Mouse (Mus musculus) lung, embryonic 16.5 days (tissue): ENCODE results near the gene Gm49601. TPM values are rescaled to one million over a fixed set of nuclear protein-coding genes. Genes with fewer than 3 reads are reported as not detected.

Experiments used
- ATAC-seq: fragments of 200-750 bp; cut with Nextera tagmentation; 2 replicates; pipeline ENCODE4 v1.8.0; 2017; ENCODE audit warnings: low read depth, mild to moderate bottlenecking, moderate library complexity
- H3K27ac ChIP-seq: fragments of 300-500 bp; sonication (generic); 2 replicates; pipeline ENCODE4 v1.5.1; 2014; ENCODE audit warnings: mild to moderate bottlenecking, control low read depth, low read length
- H3K27me3 ChIP-seq: fragments of 300-500 bp; sonication (generic); 2 replicates; pipeline ENCODE4 v1.6.1; 2014; ENCODE audit warnings: low read depth, low read length, mixed read lengths; ENCODE audit not compliant: control insufficient read depth, insufficient read depth
- H3K36me3 ChIP-seq: fragments of 300-500 bp; sonication (generic); 2 replicates; pipeline ENCODE4 v1.6.1; 2014; ENCODE audit warnings: low read length; ENCODE audit not compliant: control insufficient read depth, insufficient read depth
- H3K4me1 ChIP-seq: fragments of 300-500 bp; sonication (generic); replicated peaks from 2 replicates; pipeline ENCODE4 v1.6.1; 2014; ENCODE audit warnings: low read length, mixed read lengths; ENCODE audit not compliant: control insufficient read depth, insufficient read depth
- H3K4me2 ChIP-seq: fragments of 300-500 bp; sonication (generic); 2 replicates; pipeline ENCODE4 v1.6.1; 2014; ENCODE audit warnings: low read depth, low read length, control low read depth
- H3K4me3 ChIP-seq: fragments of 300-500 bp; sonication (generic); 2 replicates; pipeline ENCODE4 v1.5.1; 2014; ENCODE audit warnings: mild to moderate bottlenecking, low read length, control low read depth
- H3K9ac ChIP-seq: fragments of 300-500 bp; sonication (generic); 2 replicates; pipeline ENCODE4 v1.6.1; 2014; ENCODE audit warnings: low read length, control low read depth
- H3K9me3 ChIP-seq: fragments of 300-500 bp; sonication (generic); 2 replicates; pipeline ENCODE4 v1.6.1; 2016; ENCODE audit warnings: low read length; ENCODE audit not compliant: control insufficient read depth
- WGBS: fragments of 180-500 bp; shearing (Covaris S2); extraction: QIAGEN DNeasy Blood & Tissue Kit; methylation state at CpG from one replicate; pipeline ENCODE4 v1.1.7; 2014; 5-methylcytosine and 5-hydroxymethylcytosine counted together
- polyA plus RNA-seq: library from polyadenylated mRNA; unstranded; fragments of >200 nt; fragmentation: Nextera tagmentation; extraction: Ambion mirVana; gene quantifications from 2 replicates; pipeline ENCODE4 v1.2.1, GENCODE M21; 2015

Gm49601 gene
- 3.6 and 4.2 TPM in 2 replicates for polyA plus RNA-seq

- Histone ChIP-seq H3K4me1 (peaks cover 20% of the 10 kb centered on the region), H3K4me2 (peak within 1 kb of the TSS; percentile 94), H3K36me3 (no peaks in the 10 kb centered on the region; the same call in 1 of the 2 replicates), H3K27ac (no peak within 1 kb of the TSS), H3K9ac (peak within 1 kb of the TSS; percentile 62), H3K9me3 (no peaks in the 10 kb centered on the region), H3K27me3 (peaks cover 48% of the 10 kb centered on the region), H3K4me3 (peak within 1 kb of the TSS; percentile 56)
- 0% methylated on average over 29 of the region's 65 CpGs for WGBS
- ATAC-seq = peak; percentile 56
Measured at GRCm38 (mm10) chr16:18626376-18626878, at the start of gene Gm49601. Gene Gm49601 (minus strand): TSS chr16:18626427.

- H3K9me3 ChIP-seq = no peaks in the 10 kb centered on the region
- 66% methylated on average over 3 of the region's 3 CpGs for WGBS
- ATAC-seq = no peak
- H3K36me3 ChIP-seq = no peaks in the 10 kb centered on the region
- no peak overlapping the region for H3K27ac ChIP-seq
- no peak overlapping the region for H3K4me3 ChIP-seq
- no peaks in the 10 kb centered on the region for H3K27me3 ChIP-seq
- H3K9ac ChIP-seq = no peak overlapping the region
- no peaks in the 10 kb centered on the region for H3K4me1 ChIP-seq
- H3K4me2 ChIP-seq = no peak overlapping the region
Measured at GRCm38 (mm10) chr16:18673005-18673404, 46.8 kb upstream of the Gm49601 start.

GRCm38 (mm10) chr16:18672027-18672426 lies 45.8 kb upstream of the Gm49601 start:
- H3K4me1 ChIP-seq = no peaks in the 10 kb centered on the region
- H3K27me3 ChIP-seq = no peaks in the 10 kb centered on the region
- H3K4me3 ChIP-seq = no peak overlapping the region
- 50% methylated on average over 5 of the region's 5 CpGs for WGBS
- no peaks in the 10 kb centered on the region for H3K36me3 ChIP-seq
- H3K27ac ChIP-seq = no peak overlapping the region
- H3K9ac ChIP-seq = no peak overlapping the region
- H3K4me2 ChIP-seq = no peak overlapping the region
- ATAC-seq = no peak
- H3K9me3 ChIP-seq = no peaks in the 10 kb centered on the region

- Histone ChIP-seq H3K4me1 (no peaks in the 10 kb centered on the region), H3K4me2 (no peak overlapping the region), H3K9ac (no peak overlapping the region), H3K36me3 (no peaks in the 10 kb centered on the region), H3K27me3 (no peaks in the 10 kb centered on the region), H3K9me3 (no peaks in the 10 kb centered on the region), H3K4me3 (no peak overlapping the region), H3K27ac (no peak overlapping the region)
- no peak for ATAC-seq
- 61% methylated on average over 6 of the region's 6 CpGs for WGBS
Measured at GRCm38 (mm10) chr16:18669914-18670313, 43.7 kb upstream of the Gm49601 start.

- no peak for ATAC-seq
- Histone ChIP-seq H3K27ac (no peak overlapping the region), H3K4me2 (no peak overlapping the region), H3K4me1 (no peaks in the 10 kb centered on the region), H3K27me3 (no peaks in the 10 kb centered on the region), H3K36me3 (no peaks in the 10 kb centered on the region), H3K4me3 (no peak overlapping the region), H3K9me3 (no peaks in the 10 kb centered on the region), H3K9ac (no peak overlapping the region)
- WGBS = 61% methylated on average over 4 of the region's 4 CpGs
Measured at GRCm38 (mm10) chr16:18658597-18658996, 32.4 kb upstream of the Gm49601 start.

GRCm38 (mm10) chr16:18655372-18656098 lies 29.3 kb upstream of the Gm49601 start:
- Histone ChIP-seq H3K4me1 (no peaks in the 10 kb centered on the region), H3K4me2 (no peak overlapping the region), H3K27me3 (no peaks in the 10 kb centered on the region), H3K9me3 (no peaks in the 10 kb centered on the region), H3K4me3 (no peak overlapping the region), H3K36me3 (no peaks in the 10 kb centered on the region), H3K27ac (no peak overlapping the region), H3K9ac (no peak overlapping the region)
- no peak for ATAC-seq
- WGBS = 67% methylated on average over 5 of the region's 5 CpGs

- no peak overlapping the region for H3K9ac ChIP-seq
- H3K27me3 ChIP-seq = no peaks in the 10 kb centered on the region
- H3K27ac ChIP-seq = no peak overlapping the region
- no peak for ATAC-seq
- H3K9me3 ChIP-seq = no peaks in the 10 kb centered on the region
- no peaks in the 10 kb centered on the region for H3K36me3 ChIP-seq
- no peak overlapping the region for H3K4me3 ChIP-seq
- H3K4me2 ChIP-seq = no peak overlapping the region
- H3K4me1 ChIP-seq = no peaks in the 10 kb centered on the region
- WGBS = 90% methylated on average over 6 of the region's 6 CpGs
Measured at GRCm38 (mm10) chr16:18653290-18654160, 27.3 kb upstream of the Gm49601 start.

GRCm38 (mm10) chr16:18649126-18649525 lies 22.9 kb upstream of the Gm49601 start:
- ATAC-seq = no peak
- no peak overlapping the region for H3K9ac ChIP-seq
- no peaks in the 10 kb centered on the region for H3K4me1 ChIP-seq
- no peak overlapping the region for H3K27ac ChIP-seq
- H3K4me3 ChIP-seq = no peak overlapping the region
- H3K4me2 ChIP-seq = no peak overlapping the region
- no peaks in the 10 kb centered on the region for H3K27me3 ChIP-seq
- no peaks in the 10 kb centered on the region for H3K9me3 ChIP-seq
- H3K36me3 ChIP-seq = no peaks in the 10 kb centered on the region
- 48% methylated on average over 3 of the region's 3 CpGs for WGBS

GRCm38 (mm10) chr16:18645329-18645728 lies 19.1 kb upstream of the Gm49601 start:
- no peaks in the 10 kb centered on the region for H3K4me1 ChIP-seq
- no peak overlapping the region for H3K4me3 ChIP-seq
- WGBS = 55% methylated on average over 6 of the region's 6 CpGs
- no peak for ATAC-seq
- no peaks in the 10 kb centered on the region for H3K27me3 ChIP-seq
- H3K9me3 ChIP-seq = no peaks in the 10 kb centered on the region
- H3K36me3 ChIP-seq = no peaks in the 10 kb centered on the region
- no peak overlapping the region for H3K4me2 ChIP-seq
- no peak overlapping the region for H3K9ac ChIP-seq
- H3K27ac ChIP-seq = no peak overlapping the region
